Mouse (Mus musculus): ENCODE measurements around the gene Sept11. TPM values are rescaled to one million over a fixed set of nuclear protein-coding genes. Genes with fewer than 3 reads are reported as not detected.

Gene Sept11
- total RNA-seq, 1 experiment, result 124 TPM

DNA sequence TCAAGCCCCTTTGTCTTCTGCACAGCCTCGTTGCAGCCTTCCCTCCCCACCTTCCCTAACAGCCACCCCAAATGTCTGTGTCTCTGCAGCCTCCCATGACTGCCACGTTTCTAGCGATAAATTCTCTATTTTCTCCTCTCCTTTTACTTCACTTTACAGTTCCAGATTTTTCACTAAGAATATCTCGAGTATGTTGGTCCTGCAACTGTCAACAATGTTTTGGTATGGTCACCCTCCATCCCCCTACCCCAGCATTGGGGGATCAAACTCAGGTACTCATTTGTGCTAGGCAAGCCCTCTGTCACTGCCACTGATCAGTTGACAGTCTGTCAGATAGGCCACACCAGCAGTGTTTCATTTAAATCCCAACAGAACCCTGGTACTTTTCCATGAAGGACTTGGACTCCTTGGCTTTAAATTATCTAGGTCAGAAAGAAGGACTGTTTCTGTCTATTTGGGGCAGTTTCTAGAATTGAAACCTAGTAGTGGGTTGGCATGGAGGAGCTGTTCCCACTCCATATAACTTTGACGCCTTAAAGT is 46.9 kb upstream of the Sept11 start:
- H3K36me3 ChIP-seq (ENCODE audit: control insufficient read depth, insufficient read depth, low read length, poor library complexity, severe bottlenecking), result no peaks in the 10 kb centered on the region
- H3K4me1 ChIP-seq (ENCODE audit: control insufficient read depth in 2 of 2, insufficient read depth in 2 of 2, low read length in 2 of 2, poor library complexity in 1 of 2), result no peaks in the 10 kb centered on the region; a peak in 1 of 4 replicates
- H3K9ac ChIP-seq (ENCODE audit: insufficient read depth, low read depth, low read length, poor library complexity, severe bottlenecking), result no peak overlapping the region
- H3K4me3 ChIP-seq (ENCODE audit: insufficient read depth in 1 of 2, low read depth in 1 of 2, low read length in 2 of 2, poor library complexity in 1 of 2, severe bottlenecking in 1 of 2), result no peak overlapping the region
- TF ChIP-seq ZNF384 (IDR thresholded peaks at IDR 0.05; ENCODE audit: low read depth, low read length) (no peak), CHD2 (IDR thresholded peaks at IDR 0.05; ENCODE audit: low read depth, low read length) (no peak), ZC3H11A (IDR thresholded peaks at IDR 0.05; ENCODE audit: borderline replicate concordance, low read depth, low read length) (no peak), MAFK (IDR thresholded peaks at IDR 0.05; ENCODE audit: insufficient read depth, low read depth, low read length) (no peak), HCFC1 (IDR thresholded peaks at IDR 0.05; ENCODE audit: borderline replicate concordance, insufficient read depth, low read length) (no peak)
- H3K9me3 ChIP-seq (ENCODE audit: control insufficient read depth, insufficient read depth, low read depth, low read length), result no peaks in the 10 kb centered on the region
- DNase-seq (ENCODE audit: low read depth, low spot score), result no peak
- H3K27ac ChIP-seq (ENCODE audit: insufficient read depth, low read depth, low read length, poor library complexity, severe bottlenecking), result no peak overlapping the region
- in situ Hi-C loops (cut with MboI; ENCODE audit: low sequenced_read_pairs in 2 of 2, unreplicated experiment in 2 of 2), result no loop called here

DNA sequence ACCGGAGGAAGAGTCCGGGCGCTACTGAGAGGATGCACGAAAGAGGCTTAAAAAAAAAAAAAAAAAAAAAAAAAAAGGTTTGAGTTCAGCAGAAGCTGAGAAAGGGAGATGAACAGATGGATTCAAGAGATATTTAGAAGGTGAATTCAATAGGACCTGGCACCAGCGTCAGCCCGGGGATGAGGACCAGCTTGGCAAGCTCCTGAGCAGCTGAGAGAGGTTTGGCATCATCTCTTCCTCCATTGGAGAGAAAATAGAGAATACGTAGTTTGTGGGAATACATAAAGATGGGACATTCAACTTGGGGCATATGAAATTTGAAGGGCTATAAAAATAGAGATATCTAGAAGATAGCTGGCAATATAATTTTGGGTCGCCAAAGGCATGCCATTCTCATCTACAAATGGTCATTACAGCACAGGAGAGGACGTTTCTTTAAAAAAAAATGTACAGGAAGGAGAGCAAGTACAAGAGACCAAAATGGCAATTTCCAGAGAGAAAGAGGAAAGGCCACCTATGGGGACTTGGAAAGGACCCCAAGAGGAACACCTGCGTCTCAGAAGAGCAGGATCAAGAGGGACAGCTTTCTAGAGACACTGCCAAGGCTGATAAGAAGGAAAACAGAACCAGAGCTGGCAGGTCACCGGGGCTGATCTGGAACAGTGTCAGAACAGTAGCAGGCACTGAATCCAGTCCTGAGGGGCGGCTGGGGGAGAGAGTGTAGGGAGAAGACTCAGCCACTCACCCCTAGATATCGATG is 44.6 kb upstream of the Sept11 start:
- H3K9me3 ChIP-seq (ENCODE audit: control insufficient read depth, insufficient read depth, low read depth, low read length), result no peaks in the 10 kb centered on the region
- H3K4me1 ChIP-seq (ENCODE audit: control insufficient read depth in 2 of 2, insufficient read depth in 2 of 2, low read length in 2 of 2, poor library complexity in 1 of 2), result no peaks in the 10 kb centered on the region
- in situ Hi-C loops (cut with MboI; ENCODE audit: low sequenced_read_pairs in 2 of 2, unreplicated experiment in 2 of 2), result no loop called here
- no peak for DNase-seq (ENCODE audit: low read depth, low spot score)
- H3K9ac ChIP-seq (ENCODE audit: insufficient read depth, low read depth, low read length, poor library complexity, severe bottlenecking), result no peak overlapping the region
- TF ChIP-seq ZC3H11A (IDR thresholded peaks at IDR 0.05; ENCODE audit: borderline replicate concordance, low read depth, low read length) (no peak), MAFK (IDR thresholded peaks at IDR 0.05; ENCODE audit: insufficient read depth, low read depth, low read length) (no peak), HCFC1 (IDR thresholded peaks at IDR 0.05; ENCODE audit: borderline replicate concordance, insufficient read depth, low read length) (no peak), ZNF384 (IDR thresholded peaks at IDR 0.05; ENCODE audit: low read depth, low read length) (no peak), CHD2 (IDR thresholded peaks at IDR 0.05; ENCODE audit: low read depth, low read length) (no peak)
- H3K27ac ChIP-seq (ENCODE audit: insufficient read depth, low read depth, low read length, poor library complexity, severe bottlenecking), result no peak overlapping the region
- no peaks in the 10 kb centered on the region for H3K36me3 ChIP-seq (ENCODE audit: control insufficient read depth, insufficient read depth, low read length, poor library complexity, severe bottlenecking)
- H3K4me3 ChIP-seq (ENCODE audit: insufficient read depth in 1 of 2, low read depth in 1 of 2, low read length in 2 of 2, poor library complexity in 1 of 2, severe bottlenecking in 1 of 2), result no peak overlapping the region

DNA sequence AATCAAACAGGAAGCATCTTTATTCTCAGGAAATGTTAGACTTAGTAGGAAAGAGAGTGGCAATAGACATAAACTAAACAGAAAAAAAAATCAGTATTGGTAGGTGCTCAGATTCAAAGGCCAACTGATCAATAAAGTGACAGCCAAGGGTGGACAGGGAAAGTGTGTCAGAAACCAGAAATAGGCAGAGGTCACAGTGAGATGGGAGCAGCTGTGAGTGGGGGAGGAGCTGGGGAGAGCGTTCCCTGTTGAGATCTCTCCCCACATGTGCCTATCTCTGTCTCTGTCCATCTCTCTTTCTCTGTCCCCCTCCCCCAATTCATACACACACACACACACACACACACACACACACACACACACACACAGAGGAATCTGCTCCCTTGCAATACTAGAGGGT is 43.3 kb upstream of the Sept11 start:
- Histone ChIP-seq H3K9me3 (ENCODE audit: control insufficient read depth, insufficient read depth, low read depth, low read length) (no peaks in the 10 kb centered on the region), H3K27ac (ENCODE audit: insufficient read depth, low read depth, low read length, poor library complexity, severe bottlenecking) (no peak overlapping the region), H3K9ac (ENCODE audit: insufficient read depth, low read depth, low read length, poor library complexity, severe bottlenecking) (no peak overlapping the region), H3K4me3 (ENCODE audit: insufficient read depth in 1 of 2, low read depth in 1 of 2, low read length in 2 of 2, poor library complexity in 1 of 2, severe bottlenecking in 1 of 2) (no peak overlapping the region), H3K4me1 (ENCODE audit: control insufficient read depth in 2 of 2, insufficient read depth in 2 of 2, low read length in 2 of 2, poor library complexity in 1 of 2) (no peaks in the 10 kb centered on the region), H3K36me3 (ENCODE audit: control insufficient read depth, insufficient read depth, low read length, poor library complexity, severe bottlenecking) (no peaks in the 10 kb centered on the region)
- DNase-seq (ENCODE audit: low read depth, low spot score), result no peak
- no peak for TF ChIP-seq ZC3H11A (IDR thresholded peaks at IDR 0.05; ENCODE audit: borderline replicate concordance, low read depth, low read length)
- TF ChIP-seq CHD2 (IDR thresholded peaks at IDR 0.05; ENCODE audit: low read depth, low read length), result no peak
- TF ChIP-seq HCFC1 (IDR thresholded peaks at IDR 0.05; ENCODE audit: borderline replicate concordance, insufficient read depth, low read length), result no peak
- no peak for TF ChIP-seq MAFK (IDR thresholded peaks at IDR 0.05; ENCODE audit: insufficient read depth, low read depth, low read length)
- TF ChIP-seq ZNF384 (IDR thresholded peaks at IDR 0.05; ENCODE audit: low read depth, low read length), result no peak
- in situ Hi-C loops (cut with MboI; ENCODE audit: low sequenced_read_pairs in 2 of 2, unreplicated experiment in 2 of 2), result no loop called here

DNA sequence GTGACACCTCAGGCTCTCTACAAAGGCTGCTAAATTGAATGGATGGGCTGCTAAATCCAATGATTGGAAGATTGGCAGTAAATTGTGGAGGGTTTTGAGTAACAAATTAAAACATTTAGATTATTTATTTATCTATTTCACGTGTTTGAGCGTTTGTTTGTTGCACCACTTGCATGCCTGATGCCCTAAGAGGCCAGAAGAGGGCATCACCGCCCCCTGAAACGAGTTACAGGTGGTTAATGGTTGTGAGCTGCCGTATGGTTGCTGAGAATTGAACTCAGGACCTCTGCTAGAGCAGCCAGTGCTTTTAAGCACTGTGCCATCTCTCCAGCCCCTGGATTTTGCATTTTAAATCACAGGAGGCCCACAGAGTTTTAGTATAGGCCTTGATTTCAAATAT is 42.2 kb upstream of the Sept11 start:
- H3K27ac ChIP-seq (ENCODE audit: insufficient read depth, low read depth, low read length, poor library complexity, severe bottlenecking), result no peak overlapping the region
- H3K4me1 ChIP-seq (ENCODE audit: control insufficient read depth in 2 of 2, insufficient read depth in 2 of 2, low read length in 2 of 2, poor library complexity in 1 of 2), result no peaks in the 10 kb centered on the region
- in situ Hi-C loops (cut with MboI; ENCODE audit: low sequenced_read_pairs in 2 of 2, unreplicated experiment in 2 of 2), result no loop called here
- no peaks in the 10 kb centered on the region for H3K36me3 ChIP-seq (ENCODE audit: control insufficient read depth, insufficient read depth, low read length, poor library complexity, severe bottlenecking)
- no peaks in the 10 kb centered on the region for H3K9me3 ChIP-seq (ENCODE audit: control insufficient read depth, insufficient read depth, low read depth, low read length)
- 0 out of 2 replicates have a peak, but pooled peaks have one; percentile 50 for TF ChIP-seq ZC3H11A (IDR thresholded peaks at IDR 0.05; ENCODE audit: borderline replicate concordance, low read depth, low read length)
- no peak for TF ChIP-seq HCFC1 (IDR thresholded peaks at IDR 0.05; ENCODE audit: borderline replicate concordance, insufficient read depth, low read length)
- DNase-seq (ENCODE audit: low read depth, low spot score), result no peak
- H3K9ac ChIP-seq (ENCODE audit: insufficient read depth, low read depth, low read length, poor library complexity, severe bottlenecking), result no peak overlapping the region
- no peak overlapping the region for H3K4me3 ChIP-seq (ENCODE audit: insufficient read depth in 1 of 2, low read depth in 1 of 2, low read length in 2 of 2, poor library complexity in 1 of 2, severe bottlenecking in 1 of 2)

Measured in ES-E14 (cell line).